Comparison of ENCODE assay signal across 9 mouse cellular contexts in the genomic region with DNA sequence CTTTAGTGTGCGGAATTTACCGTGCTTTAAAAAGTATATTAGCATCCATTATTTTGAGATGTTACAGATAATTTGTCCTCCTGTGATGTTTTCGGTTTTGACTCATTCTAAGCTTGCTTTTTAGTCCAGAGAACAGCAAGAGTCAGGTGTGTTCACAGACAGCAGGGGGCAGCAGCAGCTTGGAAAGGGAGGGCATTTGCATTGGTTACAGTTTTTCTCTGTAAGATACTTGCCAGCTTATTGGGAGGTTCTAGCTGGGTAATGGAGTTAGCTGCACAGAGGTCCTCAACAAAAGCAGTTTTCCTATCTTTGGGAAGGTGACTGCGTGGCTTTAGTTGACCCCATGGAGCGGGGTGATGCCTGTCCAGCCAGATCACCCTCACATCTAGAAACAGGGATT. TPM values are rescaled to one million over a fixed set of nuclear protein-coding genes. Genes with fewer than 3 reads are reported as not detected.
DNase-seq lines count a peak whose midpoint lies in the region; ATAC-seq and TF ChIP-seq lines count a peak whose summit lies in the region.
"Had no signal": no experiment of that assay in that cellular context is flagged by ENCODE, and none has a peak within 500 bp of the region (broad histone marks: within the 10 kb centered on the region; RNA-seq: fewer than 3 reads in every experiment).

No protein-coding gene starts in this region.

- no peak overlapping the region for H3K27ac ChIP-seq in liver, adult 2 months (replicated peaks; ENCODE audit: insufficient read depth, low read depth, low read length)
- no peak overlapping the region for H3K27ac ChIP-seq in liver, embryonic 12.5 days
- no peak overlapping the region for H3K27ac ChIP-seq in hindbrain, postnatal 0 days
- H3K27ac ChIP-seq in limb, embryonic 10.5 days, result no peak overlapping the region
- H3K27ac ChIP-seq in neural tube, embryonic 14.5 days (ENCODE audit: low read depth, low read length), result no peak overlapping the region

- no peak for DNase-seq in liver, adult 2 months (ENCODE audit: extremely low read depth, low read depth, low spot score)
- DNase-seq in adrenal gland, adult 2 months, result peak; percentile 69
- peak; percentile 34 for DNase-seq in embryo, embryonic 9.5 days (ENCODE audit: extremely low spot score)
- peak; percentile 88 for DNase-seq in hindbrain, postnatal 0 days (ENCODE audit: low spot score)
- peak; percentile 62 for DNase-seq in limb, embryonic 10.5 days (ENCODE audit: low spot score)
- DNase-seq in urinary bladder, postnatal 4 days (ENCODE audit: low spot score in 2 of 2), result peak; percentile 28 to 79

- no peaks in the 10 kb centered on the region for H3K9me3 ChIP-seq in liver, embryonic 12.5 days (replicated peaks)
- no peaks in the 10 kb centered on the region for H3K9me3 ChIP-seq in hindbrain, postnatal 0 days (ENCODE audit: low read length)
- H3K9me3 ChIP-seq in limb, embryonic 10.5 days (replicated peaks), result no peaks in the 10 kb centered on the region
- H3K9me3 ChIP-seq in neural tube, embryonic 14.5 days (ENCODE audit: control insufficient read depth, low read length), result no peaks in the 10 kb centered on the region

- H3K4me1 ChIP-seq in liver, adult 2 months (ENCODE audit: control insufficient read depth, insufficient read depth, low read length), result peaks cover 3% of the 10 kb centered on the region; the same call in 1 of the 2 replicates
- H3K4me1 ChIP-seq in liver, embryonic 12.5 days, result no peaks in the 10 kb centered on the region
- no peaks in the 10 kb centered on the region for H3K4me1 ChIP-seq in hindbrain, postnatal 0 days (ENCODE audit: insufficient read depth, low read length)
- H3K4me1 ChIP-seq in limb, embryonic 10.5 days, result no peaks in the 10 kb centered on the region
- no peaks in the 10 kb centered on the region for H3K4me1 ChIP-seq in neural tube, embryonic 14.5 days (ENCODE audit: control insufficient read depth, insufficient read depth, low read length)

- no peaks in the 10 kb centered on the region for H3K79me2 ChIP-seq in liver, adult 2 months (ENCODE audit: control insufficient read depth, insufficient read depth, low read length)

- no peak for ATAC-seq in liver, embryonic 12.5 days
- peak; percentile 70; the same call in 1 of the 2 replicates for ATAC-seq in hindbrain, postnatal 0 days
- ATAC-seq in neural tube, embryonic 14.5 days (ENCODE audit: low read depth), result peak; percentile 51; the same call in 1 of the 2 replicates

- no peaks in the 10 kb centered on the region for H3K27me3 ChIP-seq in liver, adult 2 months (ENCODE audit: control insufficient read depth, insufficient read depth, low read length)
- H3K27me3 ChIP-seq in liver, embryonic 12.5 days (replicated peaks), result no peaks in the 10 kb centered on the region
- H3K27me3 ChIP-seq in hindbrain, postnatal 0 days (ENCODE audit: insufficient read depth, low read length), result no peaks in the 10 kb centered on the region
- H3K27me3 ChIP-seq in limb, embryonic 10.5 days (ENCODE audit: low read depth, poor library complexity, severe bottlenecking), result no peaks in the 10 kb centered on the region
- H3K27me3 ChIP-seq in neural tube, embryonic 14.5 days (ENCODE audit: control insufficient read depth, insufficient read depth, low read length), result no peaks in the 10 kb centered on the region

- no peak overlapping the region for H3K4me2 ChIP-seq in liver, embryonic 12.5 days
- H3K4me2 ChIP-seq in hindbrain, postnatal 0 days (ENCODE audit: low read depth, low read length), result no peak overlapping the region
- H3K4me2 ChIP-seq in neural tube, embryonic 14.5 days (ENCODE audit: low read depth, low read length), result no peak overlapping the region

- no peak overlapping the region for H3K9ac ChIP-seq in liver, adult 2 months (ENCODE audit: low read depth, low read length)
- no peak overlapping the region for H3K9ac ChIP-seq in liver, embryonic 12.5 days
- no peak overlapping the region for H3K9ac ChIP-seq in hindbrain, postnatal 0 days (replicated peaks; ENCODE audit: low read length)
- H3K9ac ChIP-seq in neural tube, embryonic 14.5 days (replicated peaks; ENCODE audit: low read depth, low read length), result no peak overlapping the region

- TF ChIP-seq POLR2A in liver, adult 2 months (IDR thresholded peaks at IDR 0.05; ENCODE audit: extremely low read depth, insufficient read depth, low read length), result no peak

- 92% methylated on average over 5 of the region's 5 CpGs for WGBS in liver, adult 2 months
- WGBS in liver, embryonic 12.5 days (ENCODE audit: insufficient replicate concordance), result 86% methylated on average over 5 of the region's 5 CpGs
- whole genome bisulfite sequencing in hindbrain, postnatal 0 days, result 90% methylated on average over 5 of the region's 5 CpGs
- WGBS in limb, embryonic 10.5 days, result 94% methylated on average over 5 of the region's 5 CpGs
- WGBS in neural tube, embryonic 14.5 days, result 93% methylated on average over 5 of the region's 5 CpGs

- H3K36me3 ChIP-seq in liver, adult 2 months (ENCODE audit: control insufficient read depth, insufficient read depth, low read length), result peaks cover 13% of the 10 kb centered on the region; the same call in 1 of the 2 replicates
- peaks cover 86% of the 10 kb centered on the region for H3K36me3 ChIP-seq in liver, embryonic 12.5 days
- H3K36me3 ChIP-seq in hindbrain, postnatal 0 days (ENCODE audit: insufficient read depth, low read length), result peaks cover 22% of the 10 kb centered on the region
- peaks cover 94% of the 10 kb centered on the region for H3K36me3 ChIP-seq in limb, embryonic 10.5 days
- peaks cover 17% of the 10 kb centered on the region; the same call in 1 of the 2 replicates for H3K36me3 ChIP-seq in neural tube, embryonic 14.5 days (ENCODE audit: control insufficient read depth, insufficient read depth, low read length)

- peak; percentile 59 for TF ChIP-seq CTCF in liver, adult 2 months (IDR thresholded peaks at IDR 0.05; ENCODE audit: low read depth, low read length)
- peak; percentile 88 for TF ChIP-seq CTCF in hindbrain, postnatal 0 days (IDR thresholded peaks at IDR 0.05; ENCODE audit: low read depth)

- H3K4me3 ChIP-seq in liver, adult 2 months (ENCODE audit: insufficient read depth, low read depth, low read length), result no peak overlapping the region
- H3K4me3 ChIP-seq in liver, embryonic 12.5 days, result no peak overlapping the region
- H3K4me3 ChIP-seq in hindbrain, postnatal 0 days (ENCODE audit: low read length), result no peak overlapping the region
- H3K4me3 ChIP-seq in limb, embryonic 10.5 days, result no peak overlapping the region
- no peak overlapping the region for H3K4me3 ChIP-seq in neural tube, embryonic 14.5 days (ENCODE audit: low read depth, low read length)
- H3K4me3 ChIP-seq: myocyte had no signal

RNA-seq across cellular contexts. Expression of a gene that starts 19.8 kb away (rescaled TPM):
- 12.4 and 12.8 TPM in 2 replicates for total RNA-seq in liver, adult 2 months (2014; rRNA removed)
- polyA plus RNA-seq in liver, adult 2 months (2012; rRNA removed), result 2.1 and 2.4 TPM in 2 replicates
- polyA plus RNA-seq in liver, embryonic 12.5 days (2016; fragmentation: Nextera tagmentation; extraction: Ambion mirVana), result 52.5 and 54.9 TPM in 2 replicates
- total RNA-seq in adrenal gland, adult 2 months (2021), result 10 to 100 TPM; 16.8 to 21.6 TPM
- 2.3 and 6.1 TPM in 2 replicates for polyA plus RNA-seq in adrenal gland, adult 2 months (2012; rRNA removed)
- total RNA-seq in hindbrain, postnatal 0 days (2014; rRNA removed), result 24.5 TPM in 2 replicates
- 45.3 and 45.5 TPM in 2 replicates for polyA plus RNA-seq in hindbrain, postnatal 0 days (2015; fragmentation: Nextera tagmentation; extraction: Ambion mirVana)
- polyA plus RNA-seq in limb, embryonic 10.5 days (2016; fragmentation: Nextera tagmentation; extraction: Ambion mirVana), result 120 and 130 TPM in 2 replicates
- 37.8 and 50.1 TPM in 2 replicates for polyA plus RNA-seq in neural tube, embryonic 14.5 days (2014; fragmentation: Nextera tagmentation; extraction: Ambion mirVana)

RNA-seq across cellular contexts. Expression of a gene that starts 56.2 kb away (rescaled TPM):
- 1.3 and 1.6 TPM in 2 replicates for total RNA-seq in liver, adult 2 months (2014; rRNA removed)
- 0.71 and 0.89 TPM in 2 replicates for polyA plus RNA-seq in liver, adult 2 months (2012; rRNA removed)
- 2.3 and 3.2 TPM in 2 replicates for polyA plus RNA-seq in liver, embryonic 12.5 days (2016; fragmentation: Nextera tagmentation; extraction: Ambion mirVana)
- under 1 TPM; 0.35 to 0.38 TPM for total RNA-seq in adrenal gland, adult 2 months (2021)
- 0.22 TPM in 1 of 2 replicates, not detected in the other for polyA plus RNA-seq in adrenal gland, adult 2 months (2012; rRNA removed)
- total RNA-seq in hindbrain, postnatal 0 days (2014; rRNA removed), result 1.4 and 2.3 TPM in 2 replicates
- polyA plus RNA-seq in hindbrain, postnatal 0 days (2015; fragmentation: Nextera tagmentation; extraction: Ambion mirVana), result 4.8 and 5.1 TPM in 2 replicates
- polyA plus RNA-seq in limb, embryonic 10.5 days (2016; fragmentation: Nextera tagmentation; extraction: Ambion mirVana), result 48.6 and 54.2 TPM in 2 replicates
- 3.7 and 5.1 TPM in 2 replicates for polyA plus RNA-seq in neural tube, embryonic 14.5 days (2014; fragmentation: Nextera tagmentation; extraction: Ambion mirVana)
- polyA plus RNA-seq: myocyte had no signal
